Mouse (Mus musculus) intestine, embryonic 16.5 days (tissue): ENCODE measurements around the gene Taf6l. TPM values are rescaled to one million over a fixed set of nuclear protein-coding genes. Genes with fewer than 3 reads are reported as not detected.

Source experiments
- ATAC-seq: fragments of 200-750 bp; cut with Nextera tagmentation; 2 replicates; pipeline ENCODE4 v1.8.0; 2017; ENCODE audit warnings: moderate TSS enrichment, moderate library complexity
- H3K27ac ChIP-seq: fragments of 300-500 bp; sonication (generic); 2 replicates; pipeline ENCODE4 v1.5.1; 2014; ENCODE audit warnings: mild to moderate bottlenecking, low read length
- H3K27me3 ChIP-seq: fragments of 300-500 bp; sonication (generic); replicated peaks from 2 replicates; pipeline ENCODE4 v1.6.1; 2014; ENCODE audit warnings: low read length, control low read depth, mixed read lengths; ENCODE audit not compliant: control insufficient read depth, insufficient read depth
- H3K36me3 ChIP-seq: fragments of 300-500 bp; sonication (generic); 2 replicates; pipeline ENCODE4 v1.6.1; 2014; ENCODE audit warnings: low read length, control low read depth; ENCODE audit not compliant: control insufficient read depth, insufficient read depth
- H3K4me1 ChIP-seq: fragments of 300-500 bp; sonication (generic); 2 replicates; pipeline ENCODE4 v1.6.1; 2014; ENCODE audit warnings: low read length, control low read depth, mixed read lengths; ENCODE audit not compliant: control insufficient read depth, insufficient read depth
- H3K4me2 ChIP-seq: fragments of 300-500 bp; sonication (generic); 2 replicates; pipeline ENCODE4 v1.6.1; 2014; ENCODE audit warnings: low read depth, low read length, control low read depth
- H3K4me3 ChIP-seq: fragments of 300-500 bp; sonication (generic); 2 replicates; pipeline ENCODE4 v1.5.1; 2014; ENCODE audit warnings: mild to moderate bottlenecking, low read length
- H3K9ac ChIP-seq: fragments of 300-500 bp; sonication (generic); 2 replicates; pipeline ENCODE4 v1.6.1; 2014; ENCODE audit warnings: low read depth, low read length
- H3K9me3 ChIP-seq: fragments of 300-500 bp; sonication (generic); 2 replicates; pipeline ENCODE4 v1.6.1; 2016; ENCODE audit warnings: low read length, control low read depth; ENCODE audit not compliant: control insufficient read depth
- WGBS: fragments of 180-500 bp; shearing (Covaris S2); extraction: QIAGEN DNeasy Blood & Tissue Kit; methylation state at CpG from one replicate; pipeline ENCODE4 v1.1.7; 2014; 5-methylcytosine and 5-hydroxymethylcytosine counted together
- polyA plus RNA-seq: library from polyadenylated mRNA; unstranded; fragments of >200 nt; fragmentation: Nextera tagmentation; extraction: Ambion mirVana; gene quantifications from 2 replicates; pipeline ENCODE4 v1.2.1, GENCODE M21; 2015

Gene Taf6l
- 24.0 and 25.0 TPM in 2 replicates for polyA plus RNA-seq

DNA sequence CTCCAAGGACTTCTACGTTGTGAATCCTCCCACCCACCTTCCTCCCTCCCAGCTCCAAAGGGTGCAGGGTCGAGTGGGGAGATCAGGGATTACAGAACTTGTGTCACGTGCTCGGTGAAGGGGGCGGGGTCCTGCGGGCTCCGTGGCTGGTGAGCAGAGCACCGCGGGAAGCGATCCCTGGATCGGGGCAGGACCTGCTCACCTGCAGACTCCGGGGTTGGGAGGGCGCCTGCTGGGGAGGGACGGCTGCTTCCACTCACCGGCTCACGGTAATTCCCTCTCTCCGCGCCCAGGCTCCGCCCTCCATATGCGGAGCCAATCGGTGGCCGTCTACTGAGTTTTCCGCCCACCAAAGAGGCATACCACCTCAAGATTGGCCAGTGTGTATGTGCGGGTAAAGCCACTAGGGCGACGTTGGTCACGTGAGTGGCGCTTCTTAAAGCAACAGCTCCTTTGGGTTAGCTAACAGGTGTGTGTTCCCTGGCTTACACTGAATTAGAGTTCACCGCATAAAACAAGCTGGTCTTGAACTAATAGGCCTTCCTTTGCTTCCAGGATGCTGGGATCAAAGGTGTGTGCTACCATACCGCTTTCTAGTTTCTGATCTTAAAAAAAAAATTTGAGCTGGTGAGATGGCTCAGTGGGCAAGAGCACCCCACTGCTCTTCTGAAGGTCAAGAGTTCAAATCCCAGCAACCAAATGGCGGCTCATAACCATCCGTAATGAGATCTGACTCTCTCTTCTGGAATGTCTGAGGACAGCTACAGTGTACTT lies at the start of gene Taf6l:
TSS of gene Taf6l (minus strand) at position 410 of the 774 bp plus-strand sequence.
- H3K27ac ChIP-seq, result peak within 1 kb of the TSS; percentile 87
- peaks cover 3% of the 10 kb centered on the region; the same call in 1 of the 2 replicates for H3K4me1 ChIP-seq
- peak within 1 kb of the TSS; percentile 66 for H3K4me2 ChIP-seq
- H3K4me3 ChIP-seq, result peak within 1 kb of the TSS; percentile 77
- H3K27me3 ChIP-seq, result no peaks in the 10 kb centered on the region
- H3K9me3 ChIP-seq, result no peaks in the 10 kb centered on the region
- under 1% methylated on average over 32 of the region's 32 CpGs for WGBS
- peak within 1 kb of the TSS; percentile 80 for H3K9ac ChIP-seq
- peak; percentile 99 for ATAC-seq
- H3K36me3 ChIP-seq, result peaks cover 11% of the 10 kb centered on the region; the same call in 1 of the 2 replicates

- Histone ChIP-seq H3K4me1 (no peaks in the 10 kb centered on the region; the same call in 1 of the 2 replicates), H3K4me3 (no peak overlapping the region), H3K9ac (no peak overlapping the region), H3K36me3 (peaks cover 40% of the 10 kb centered on the region), H3K27ac (no peak overlapping the region), H3K4me2 (no peak overlapping the region), H3K9me3 (no peaks in the 10 kb centered on the region), H3K27me3 (no peaks in the 10 kb centered on the region)
- no peak for ATAC-seq
- 89% methylated on average over 4 of the region's 4 CpGs for whole genome bisulfite sequencing
These were observed 46.8 kb upstream of the Taf6l start for GRCm38 (mm10) chr19:8832971-8833370.

GRCm38 (mm10) chr19:8831262-8831661 lies 45.0 kb upstream of the Taf6l start:
- Histone ChIP-seq H3K4me2 (no peak overlapping the region), H3K4me1 (no peaks in the 10 kb centered on the region), H3K4me3 (no peak overlapping the region), H3K36me3 (peaks cover 50% of the 10 kb centered on the region), H3K9me3 (no peaks in the 10 kb centered on the region), H3K27ac (no peak overlapping the region), H3K27me3 (no peaks in the 10 kb centered on the region), H3K9ac (no peak overlapping the region)
- ATAC-seq, result no peak
- 84% methylated on average over 11 of the region's 11 CpGs for WGBS

GRCm38 (mm10) chr19:8830664-8831063 lies 44.4 kb upstream of the Taf6l start:
- Histone ChIP-seq H3K27ac (no peak overlapping the region), H3K9ac (no peak overlapping the region), H3K9me3 (no peaks in the 10 kb centered on the region), H3K4me2 (no peak overlapping the region), H3K4me1 (no peaks in the 10 kb centered on the region), H3K4me3 (no peak overlapping the region), H3K27me3 (no peaks in the 10 kb centered on the region), H3K36me3 (peaks cover 53% of the 10 kb centered on the region)
- no peak for ATAC-seq
- 92% methylated on average over 8 of the region's 8 CpGs for WGBS

GRCm38 (mm10) chr19:8829660-8830059 lies 43.4 kb upstream of the Taf6l start, which contains the start of gene AC129217.1:
Gene AC129217.1, plus strand, starts transcription at chr19:8829773.
- H3K4me2 ChIP-seq, result no peak within 1 kb of the TSS
- WGBS, result 90% methylated on average over 8 of the region's 8 CpGs
- H3K36me3 ChIP-seq, result peaks cover 53% of the 10 kb centered on the region

GRCm38 (mm10) chr19:8822696-8823095 lies 36.5 kb upstream of the Taf6l start:
- no peak for ATAC-seq
- 64% methylated on average over 8 of the region's 8 CpGs for WGBS
- peak overlapping the region; percentile 87 for H3K4me2 ChIP-seq
- no peaks in the 10 kb centered on the region for H3K27me3 ChIP-seq
- H3K36me3 ChIP-seq, result peaks cover 21% of the 10 kb centered on the region
- no peaks in the 10 kb centered on the region for H3K9me3 ChIP-seq
- H3K4me3 ChIP-seq, result peak overlapping the region; percentile 34
- H3K4me1 ChIP-seq, result peaks cover 12% of the 10 kb centered on the region; the same call in 1 of the 2 replicates
- no peak overlapping the region for H3K27ac ChIP-seq
- H3K9ac ChIP-seq, result peak overlapping the region; percentile 40; the same call in 1 of the 2 replicates

More at GRCm38 (mm10) chr19:8829660-8830059, 43.4 kb upstream of the Taf6l start, which contains the start of gene AC129217.1:
- Histone ChIP-seq H3K9ac (no peak within 1 kb of the TSS), H3K9me3 (no peaks in the 10 kb centered on the region), H3K4me1 (no peaks in the 10 kb centered on the region), H3K4me3 (no peak within 1 kb of the TSS), H3K27me3 (no peaks in the 10 kb centered on the region), H3K27ac (no peak within 1 kb of the TSS)
- ATAC-seq, result no peak

DNA sequence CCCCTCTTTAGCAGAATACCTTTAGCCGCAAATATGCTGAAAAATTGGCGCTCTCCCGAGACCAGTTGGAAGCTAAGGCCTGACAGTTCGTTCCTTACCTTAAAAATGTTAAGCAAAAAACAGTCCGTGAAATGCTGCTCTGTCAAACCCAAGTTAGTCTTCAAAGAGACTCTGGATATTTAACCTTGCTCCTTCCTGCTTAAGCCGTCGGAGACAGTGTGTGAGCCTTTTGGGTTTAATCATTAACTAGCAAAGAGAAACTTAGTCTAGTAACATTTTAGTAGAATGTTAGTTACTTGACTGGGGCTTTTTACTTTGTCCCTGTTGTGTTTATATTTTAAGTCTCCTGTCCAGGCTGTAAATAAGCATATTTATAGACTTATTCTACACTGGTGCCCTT lies 34.9 kb upstream of the Taf6l start:
- H3K4me2 ChIP-seq, result peak overlapping the region; percentile 87
- 0% methylated on average over 7 of the region's 7 CpGs for WGBS
- no peaks in the 10 kb centered on the region for H3K9me3 ChIP-seq
- peak overlapping the region; percentile 100 for H3K4me3 ChIP-seq
- H3K27ac ChIP-seq, result peak overlapping the region; percentile 100
- H3K9ac ChIP-seq, result peak overlapping the region; percentile 97
- H3K4me1 ChIP-seq, result peaks cover 21% of the 10 kb centered on the region
- no peak for ATAC-seq
- H3K27me3 ChIP-seq, result no peaks in the 10 kb centered on the region
- H3K36me3 ChIP-seq, result peaks cover 14% of the 10 kb centered on the region

- H3K9ac ChIP-seq, result peak overlapping the region; percentile 97
- H3K27ac ChIP-seq, result peak overlapping the region; percentile 100
- peaks cover 13% of the 10 kb centered on the region for H3K36me3 ChIP-seq
- peak overlapping the region; percentile 100 for H3K4me3 ChIP-seq
- H3K4me1 ChIP-seq, result peaks cover 21% of the 10 kb centered on the region
- peak; percentile 27 for ATAC-seq
- WGBS, result under 1% methylated on average over 48 of the region's 48 CpGs
- H3K9me3 ChIP-seq, result no peaks in the 10 kb centered on the region
- H3K4me2 ChIP-seq, result peak overlapping the region; percentile 87
- no peaks in the 10 kb centered on the region for H3K27me3 ChIP-seq
These were observed 34.3 kb upstream of the Taf6l start for GRCm38 (mm10) chr19:8820424-8820956.

DNA sequence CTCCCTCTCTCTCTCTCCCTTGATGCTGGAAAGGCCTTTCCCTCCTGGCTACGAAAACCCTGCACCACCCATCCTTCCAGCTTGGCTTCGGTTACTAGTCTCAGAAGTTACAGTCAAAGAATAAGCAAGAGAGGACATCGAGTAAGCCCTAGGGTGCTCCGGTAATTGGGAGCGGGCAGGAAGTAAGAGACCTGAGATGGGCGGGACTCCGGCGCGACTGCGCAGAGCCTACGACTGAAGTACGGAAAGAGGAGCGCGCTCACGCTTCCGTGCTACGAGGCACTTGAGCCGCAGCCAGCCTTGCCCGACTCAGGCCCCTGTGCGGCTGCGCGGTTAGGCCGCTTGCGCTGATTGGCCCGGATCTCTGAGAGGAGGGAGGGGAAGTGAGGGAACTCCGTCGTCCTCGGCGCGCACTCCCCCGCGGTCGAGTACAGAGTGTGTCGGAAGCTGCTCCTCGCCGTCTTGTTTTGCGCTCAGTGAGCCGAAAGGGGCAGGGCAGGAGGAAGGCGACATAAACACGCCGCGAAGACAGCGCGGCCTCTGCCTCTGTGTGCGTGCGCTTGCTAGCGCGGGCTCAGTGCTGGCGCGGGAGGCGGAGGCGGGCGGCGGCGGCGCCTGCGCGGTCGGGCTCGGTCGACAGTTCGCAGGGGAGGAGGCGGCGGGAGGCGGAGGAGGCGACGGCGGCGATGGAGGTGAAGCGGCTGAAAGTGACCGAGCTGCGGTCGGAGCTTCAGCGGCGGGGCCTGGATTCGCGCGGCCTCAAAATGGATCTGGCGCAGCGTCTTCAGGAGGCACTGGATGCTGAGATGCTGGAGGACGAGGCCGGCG lies 33.6 kb upstream of the Taf6l start, which contains the start of gene Hnrnpul2:
TSS of gene Hnrnpul2 (plus strand) at position 415 of the 828 bp plus-strand sequence.
- Histone ChIP-seq H3K36me3 (peaks cover 13% of the 10 kb centered on the region), H3K4me2 (peak within 1 kb of the TSS; percentile 87), H3K9ac (peak within 1 kb of the TSS; percentile 97), H3K27ac (peak within 1 kb of the TSS; percentile 100), H3K4me1 (peaks cover 21% of the 10 kb centered on the region), H3K4me3 (peak within 1 kb of the TSS; percentile 100), H3K27me3 (no peaks in the 10 kb centered on the region), H3K9me3 (no peaks in the 10 kb centered on the region)
- WGBS, result 0% methylated on average over 72 of the region's 83 CpGs
- ATAC-seq, result peak; percentile 95
